Mouse (Mus musculus) c-Kit-positive CD71-positive TER-119-negative erythroid progenitor cells, embryonic 14.5 days (primary cell): Measurements from ENCODE around the gene Coq4.

ENCODE experiments used
- DNase-seq: peaks from one replicate; pipeline ENCODE4 v3.0.0-alpha.2; 2013; ENCODE audit warnings: low read depth

Gene Coq4

DNA sequence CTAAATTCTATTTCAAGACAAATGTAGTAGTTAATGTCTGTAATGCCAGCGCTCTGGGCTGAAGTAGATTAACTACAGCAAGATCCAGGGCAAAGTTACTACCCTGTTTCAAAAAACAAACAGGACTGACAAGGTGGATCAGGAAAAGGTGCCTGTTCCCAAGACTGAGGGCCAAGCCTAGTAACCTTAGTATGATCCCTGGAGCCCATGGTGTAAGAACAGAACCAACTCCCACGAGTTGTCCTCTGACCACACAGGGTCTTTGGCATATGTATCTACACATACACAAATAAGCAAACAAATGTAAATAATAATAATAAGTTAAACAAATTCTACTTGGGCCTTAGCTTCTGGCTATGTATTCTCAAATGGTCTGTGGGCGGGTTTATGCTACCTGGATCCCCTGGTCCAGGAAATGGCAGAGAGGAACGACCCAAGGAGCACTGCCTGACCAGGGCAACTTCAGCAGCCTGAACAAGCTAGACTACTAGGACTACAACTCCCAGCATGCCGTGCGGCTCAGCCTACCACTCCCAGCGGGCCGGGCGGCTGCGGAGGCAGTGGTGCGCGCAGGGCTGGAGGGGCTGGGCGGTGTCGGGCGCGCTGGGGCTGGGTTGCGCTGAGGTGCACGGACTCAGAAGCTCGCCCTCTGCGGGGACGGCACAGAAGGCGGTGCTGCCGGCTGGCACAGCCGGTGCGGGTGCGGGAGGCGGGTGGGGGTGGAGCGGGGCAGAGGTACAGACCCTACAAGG, 15.0 kb downstream of the Coq4 start, which contains the start of gene Slc27a4:
TSS of gene Slc27a4 (plus strand) at position 560 of the 752 bp plus-strand sequence.
- peak; percentile 85 for DNase-seq

DNA sequence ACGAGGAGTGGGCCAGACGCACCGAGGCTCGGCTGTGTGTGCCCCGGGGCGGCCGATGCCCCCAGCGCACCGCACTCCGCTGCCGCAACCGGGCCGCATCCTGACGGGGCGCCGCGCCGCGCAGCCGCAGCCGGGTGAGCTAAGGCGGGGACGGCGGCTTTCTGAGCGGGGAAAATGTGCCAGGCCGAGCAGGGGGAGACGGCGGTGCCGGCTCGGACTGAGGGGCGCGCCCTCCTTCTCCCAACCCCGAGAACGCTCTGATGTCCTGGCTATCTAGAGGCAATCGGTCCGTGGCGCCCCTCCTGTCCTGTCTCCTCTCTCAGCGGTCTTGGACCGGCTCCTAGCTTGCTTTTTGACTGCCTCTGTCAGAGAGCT, 15.5 kb downstream of the Coq4 start:
- no peak for DNase-seq

DNA sequence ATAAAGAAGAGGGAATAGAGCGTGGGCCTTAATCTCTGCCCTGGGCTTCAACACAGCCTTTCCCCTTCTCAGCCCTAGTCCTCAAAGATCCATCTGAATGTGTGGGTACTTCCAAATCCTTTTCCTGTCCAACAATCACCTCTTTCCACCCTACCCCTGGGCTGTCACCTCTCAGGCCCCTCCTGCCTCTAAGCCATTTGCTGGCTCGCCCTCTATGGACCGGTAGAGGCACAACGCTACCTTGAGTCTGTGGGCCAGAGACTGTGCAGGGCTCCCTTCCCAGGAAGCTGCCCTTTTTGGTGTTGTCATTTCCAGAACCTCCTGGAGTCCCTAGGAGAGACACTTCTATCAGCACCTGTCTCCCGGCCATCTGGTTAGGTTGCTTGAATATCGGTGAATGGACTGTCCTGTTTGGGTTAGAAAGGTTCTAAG, 16.1 kb downstream of the Coq4 start:
- no peak for DNase-seq

DNA sequence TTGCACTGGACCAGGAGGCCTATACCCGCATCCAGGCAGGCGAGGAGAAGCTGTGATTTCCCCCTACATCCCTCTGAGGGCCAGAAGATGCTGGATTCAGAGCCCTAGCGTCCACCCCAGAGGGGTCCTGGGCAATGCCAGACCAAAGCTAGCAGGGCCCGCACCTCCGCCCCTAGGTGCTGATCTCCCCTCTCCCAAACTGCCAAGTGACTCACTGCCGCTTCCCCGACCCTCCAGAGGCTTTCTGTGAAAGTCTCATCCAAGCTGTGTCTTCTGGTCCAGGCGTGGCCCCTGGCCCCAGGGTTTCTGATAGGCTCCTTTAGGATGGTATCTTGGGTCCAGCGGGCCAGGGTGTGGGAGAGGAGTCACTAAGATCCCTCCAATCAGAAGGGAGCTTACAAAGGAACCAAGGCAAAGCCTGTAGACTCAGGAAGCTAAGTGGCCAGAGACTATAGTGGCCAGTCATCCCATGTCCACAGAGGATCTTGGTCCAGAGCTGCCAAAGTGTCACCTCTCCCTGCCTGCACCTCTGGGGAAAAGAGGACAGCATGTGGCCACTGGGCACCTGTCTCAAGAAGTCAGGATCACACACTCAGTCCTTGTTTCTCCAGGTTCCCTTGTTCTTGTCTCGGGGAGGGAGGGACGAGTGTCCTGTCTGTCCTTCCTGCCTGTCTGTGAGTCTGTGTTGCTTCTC, 28.5 kb downstream of the Coq4 start:
- DNase-seq = no peak

DNA sequence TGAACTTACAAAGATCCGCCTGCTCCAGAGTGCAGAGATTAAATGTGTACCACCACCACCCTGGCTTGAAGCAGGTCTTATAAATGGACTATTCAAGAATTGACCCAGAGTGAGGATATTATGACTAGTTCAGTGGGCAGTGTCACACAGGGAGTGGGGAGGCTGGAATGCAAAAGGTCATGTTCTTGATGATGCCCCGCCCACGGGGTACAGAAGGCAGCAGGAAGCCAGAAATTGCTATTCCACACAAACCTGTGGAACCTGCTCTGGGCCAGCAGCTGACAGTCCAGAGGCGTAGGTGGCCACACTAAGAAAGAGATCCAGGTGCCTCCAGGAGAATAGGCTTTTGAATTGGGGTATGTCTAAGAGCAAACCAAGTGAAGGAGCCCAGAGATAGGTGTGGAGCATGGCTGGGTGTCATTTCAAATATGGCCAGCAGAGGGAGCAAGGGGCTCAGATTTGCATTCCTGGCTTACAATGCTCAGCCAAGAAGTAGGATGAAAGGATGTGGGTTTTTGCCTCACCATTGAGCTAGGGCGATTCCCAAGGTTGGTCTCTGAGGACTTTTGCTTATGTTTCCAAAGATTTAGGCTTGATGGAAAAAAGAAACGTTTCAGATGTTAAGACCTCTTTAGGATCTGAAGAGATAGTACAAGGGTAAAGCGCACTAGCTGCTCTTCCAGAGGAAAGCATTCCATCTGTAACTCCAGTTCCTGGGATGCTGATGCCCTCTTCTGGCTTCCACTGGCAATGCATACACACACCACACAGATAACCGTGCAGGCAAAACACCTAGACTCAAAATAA, 30.3 kb downstream of the Coq4 start:
- peak; percentile 68 for DNase-seq

DNA sequence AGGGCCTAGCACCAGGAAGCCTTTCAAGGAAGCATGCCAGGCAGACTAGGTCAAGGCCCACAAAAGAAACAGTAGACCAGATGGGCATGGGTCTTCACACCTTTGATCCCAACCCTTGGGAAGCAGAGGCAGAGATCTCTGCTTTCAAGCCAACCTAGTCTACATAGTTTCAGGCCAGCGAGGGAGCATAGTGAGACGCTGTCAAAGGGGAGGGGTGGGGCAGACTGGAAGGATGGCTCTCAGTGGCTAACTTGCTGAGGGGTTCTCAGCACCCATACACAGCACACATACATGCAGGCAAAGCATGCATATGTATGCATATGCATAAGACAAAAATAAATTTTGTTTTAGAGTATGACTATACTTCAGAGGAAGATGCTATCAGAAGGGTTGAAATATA, 32.1 kb downstream of the Coq4 start:
- DNase-seq = no peak

DNA sequence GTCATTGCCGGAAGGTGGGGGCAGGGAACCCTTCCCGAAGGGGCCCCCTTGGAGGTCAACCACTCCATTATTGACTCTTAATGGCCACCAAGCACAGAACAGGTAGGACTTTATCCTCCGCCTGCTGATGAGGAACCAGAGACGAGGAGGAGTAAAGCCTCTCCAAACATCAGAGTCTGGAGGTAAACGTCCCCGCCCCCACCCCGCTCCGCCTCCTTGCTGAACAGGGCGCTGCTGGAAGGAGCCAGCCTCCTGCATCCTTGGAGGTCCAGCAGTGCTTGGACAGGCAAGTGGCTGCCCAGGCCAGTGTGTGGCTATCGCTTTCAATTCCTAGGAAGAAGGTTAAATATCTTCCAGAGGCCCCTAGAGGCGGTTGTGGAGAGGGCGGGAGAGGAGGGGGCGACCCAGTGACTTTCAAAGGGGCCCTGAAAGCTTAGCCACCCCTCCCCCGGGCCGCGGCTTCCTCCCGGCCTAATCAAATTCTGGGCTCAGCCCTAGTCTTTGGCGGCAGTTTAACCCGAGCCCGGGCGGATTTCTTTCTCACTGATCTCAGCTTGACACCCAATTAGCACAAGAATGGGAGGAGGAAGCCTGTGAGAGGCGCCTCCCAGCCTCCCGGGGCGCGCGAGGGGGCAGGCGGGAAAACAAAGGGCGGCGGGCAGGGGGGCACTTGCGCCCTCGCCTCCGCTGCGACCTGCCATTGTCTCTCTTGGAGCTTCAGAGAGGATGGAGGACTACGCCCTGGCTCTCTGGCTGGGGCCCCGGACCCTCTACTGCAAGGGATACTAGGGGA, 32.9 kb downstream of the Coq4 start, which contains the start of gene Urm1:
TSS of gene Urm1 (plus strand) at position 51 of the 793 bp plus-strand sequence.
- DNase-seq = peak; percentile 56

DNA sequence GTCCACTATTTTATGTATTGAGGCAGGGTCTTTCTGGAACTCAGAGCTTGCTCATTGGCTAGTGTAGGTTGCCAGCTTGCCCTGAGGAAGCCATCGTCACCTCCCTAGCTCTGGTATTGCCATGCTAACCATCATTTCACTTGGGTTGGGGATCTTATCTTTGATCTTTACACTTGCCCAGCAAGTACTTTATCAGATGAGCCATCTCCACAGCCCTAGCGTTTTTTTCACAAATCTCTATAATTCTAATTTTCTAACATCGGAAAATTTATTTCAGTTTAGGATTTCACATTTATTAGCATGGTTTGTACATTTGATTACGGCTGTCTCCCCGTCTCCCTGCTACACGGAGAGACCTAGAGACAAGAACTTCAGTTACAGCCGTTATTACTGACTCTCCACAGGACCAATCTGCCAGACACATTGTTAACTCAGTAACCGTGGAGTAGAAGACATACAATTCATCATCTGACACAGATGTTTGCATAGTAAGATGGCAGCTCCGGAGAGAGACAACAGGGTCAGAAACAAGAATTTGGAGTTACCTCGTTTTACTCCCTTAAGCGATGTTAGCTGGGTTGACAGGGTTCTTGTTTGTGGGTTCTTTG, 39.1 kb downstream of the Coq4 start:
- no peak for DNase-seq

DNA sequence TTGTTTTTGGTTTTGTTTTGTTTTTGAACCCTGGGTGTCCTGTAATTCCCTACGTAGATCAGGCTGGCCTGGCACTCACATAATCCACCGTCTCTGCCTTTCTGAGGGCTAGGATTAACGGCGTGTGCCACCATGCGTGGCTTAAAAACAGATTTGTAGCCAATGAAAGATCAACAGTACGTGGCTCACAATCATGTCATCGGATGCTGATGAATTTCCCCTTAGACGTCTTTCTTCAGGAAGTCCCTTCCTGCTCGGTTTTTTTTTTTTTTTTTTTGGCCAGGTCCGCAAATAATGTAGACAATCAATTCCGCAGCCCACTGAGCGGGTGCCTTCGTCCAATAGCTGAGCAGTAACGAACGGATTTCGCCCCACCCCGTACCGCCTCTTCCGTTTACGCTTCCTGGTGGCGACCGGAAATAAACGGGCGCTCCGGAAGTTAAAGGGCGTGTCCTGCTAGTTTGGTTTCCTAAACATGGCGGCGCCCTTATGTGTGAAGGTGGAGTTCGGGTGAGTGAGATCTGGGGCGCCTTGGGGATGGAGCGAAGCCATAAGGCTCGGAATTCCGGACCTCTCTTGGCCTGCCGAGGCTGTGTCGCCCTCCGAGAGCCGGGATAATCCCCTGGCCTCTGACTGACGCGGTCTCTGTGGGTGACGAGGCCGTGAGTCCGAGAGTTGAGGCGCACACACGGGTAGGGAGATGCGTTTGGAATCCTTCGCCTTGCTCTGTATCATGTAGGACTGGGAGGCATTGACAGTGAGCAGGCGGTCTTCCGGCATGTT, 39.8 kb downstream of the Coq4 start:
- DNase-seq = peak; percentile 97

DNA sequence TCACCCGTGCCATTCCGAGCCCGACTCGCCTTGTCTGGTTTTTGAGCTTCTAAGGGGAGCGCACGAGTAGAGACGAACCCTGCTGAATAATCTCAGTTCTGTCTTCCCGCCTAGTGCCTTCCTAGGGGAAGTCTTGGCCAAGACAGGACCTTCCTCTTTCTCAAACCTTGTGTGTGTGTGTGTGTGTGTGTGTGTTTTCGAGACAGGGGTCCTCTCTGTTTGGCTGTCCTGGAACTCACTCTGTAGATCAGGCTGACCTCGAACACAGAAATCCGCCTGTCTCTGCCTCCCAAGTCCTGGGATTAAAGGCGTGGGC, 40.4 kb downstream of the Coq4 start:
- DNase-seq = no peak

DNA sequence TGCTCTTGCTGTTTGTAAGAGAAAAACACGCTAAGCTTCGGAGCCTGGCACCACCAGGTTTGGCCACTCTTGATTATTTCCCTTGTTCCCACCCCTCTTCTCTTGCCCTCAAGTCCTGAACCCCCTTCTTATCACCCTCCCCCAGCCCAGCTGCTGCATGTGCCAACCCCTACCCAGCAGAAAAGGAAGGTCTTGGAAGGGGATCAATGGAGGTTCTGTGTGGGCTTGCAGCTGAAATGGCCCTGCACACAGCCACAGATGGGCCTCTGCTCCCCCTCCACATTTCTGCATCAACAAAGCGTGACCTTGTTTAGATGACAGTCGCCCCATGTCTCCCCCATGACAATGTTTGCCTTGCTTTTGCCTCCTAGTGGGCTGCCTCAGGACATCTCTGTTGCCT, 43.8 kb downstream of the Coq4 start:
- DNase-seq = no peak

DNA sequence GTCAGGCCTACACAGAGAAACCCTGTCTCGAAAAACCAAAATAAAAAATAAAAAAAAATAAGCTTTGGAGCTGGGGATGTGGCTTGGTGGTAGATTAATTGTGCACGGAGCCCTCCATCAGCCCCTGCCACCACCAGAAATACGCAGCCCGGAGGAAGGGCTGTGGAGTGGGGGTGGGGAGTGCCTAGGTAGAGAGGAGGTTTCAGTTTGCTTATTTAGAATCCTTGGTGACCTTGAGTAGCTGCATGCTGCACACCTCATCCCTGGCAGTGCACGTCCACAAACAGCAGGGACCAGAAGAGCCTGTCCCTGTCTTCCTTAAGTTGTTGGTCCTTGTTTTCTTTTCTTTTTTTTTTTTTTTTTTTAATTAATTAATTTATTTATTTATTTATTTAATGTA, 46.5 kb downstream of the Coq4 start:
- no peak for DNase-seq

DNA sequence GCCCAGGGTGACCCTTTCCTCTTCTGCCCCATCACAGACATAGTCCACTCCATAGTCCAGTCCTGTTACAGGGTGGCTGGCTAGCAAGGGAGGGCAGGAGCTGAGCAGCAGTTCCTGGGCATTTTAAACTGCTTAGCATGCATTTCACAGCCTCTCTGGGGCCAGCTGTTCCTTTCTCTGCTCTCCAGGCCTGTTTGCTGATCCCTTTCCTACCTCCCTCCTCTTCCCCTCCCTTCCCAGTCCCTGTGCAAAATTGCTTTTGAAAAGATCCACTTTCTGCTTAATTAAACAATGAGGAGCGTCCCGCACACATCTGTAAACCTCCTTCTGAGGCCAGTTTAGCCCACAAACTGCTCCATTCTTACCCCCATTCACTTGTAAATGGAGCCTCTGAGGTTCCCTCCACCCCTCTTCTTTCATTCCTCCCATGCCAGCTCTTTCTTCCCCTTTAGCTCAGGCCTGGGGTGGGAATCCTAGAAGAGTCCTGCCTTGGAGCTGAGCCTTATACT, 48.2 kb downstream of the Coq4 start:
- no peak for DNase-seq

DNA sequence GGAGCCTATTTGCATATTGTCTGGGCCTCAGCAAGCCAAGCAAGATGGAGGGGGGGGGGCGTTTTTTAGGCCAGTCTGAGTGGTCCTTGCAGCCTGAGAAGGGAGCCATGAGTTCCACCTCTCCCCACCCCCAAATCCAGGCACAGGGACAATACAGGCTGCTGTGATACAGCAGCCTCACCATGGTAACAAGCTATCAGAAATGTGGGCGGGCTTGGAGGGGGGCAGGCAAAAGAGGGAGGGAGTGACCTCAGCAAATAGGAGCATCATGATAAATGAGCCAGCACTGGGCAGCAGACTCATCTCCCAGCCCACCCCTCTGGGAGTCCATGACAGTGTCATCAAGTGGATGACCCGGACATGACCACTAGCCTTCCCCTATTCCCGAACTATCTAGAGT, 52.2 kb downstream of the Coq4 start:
- DNase-seq = no peak

DNA sequence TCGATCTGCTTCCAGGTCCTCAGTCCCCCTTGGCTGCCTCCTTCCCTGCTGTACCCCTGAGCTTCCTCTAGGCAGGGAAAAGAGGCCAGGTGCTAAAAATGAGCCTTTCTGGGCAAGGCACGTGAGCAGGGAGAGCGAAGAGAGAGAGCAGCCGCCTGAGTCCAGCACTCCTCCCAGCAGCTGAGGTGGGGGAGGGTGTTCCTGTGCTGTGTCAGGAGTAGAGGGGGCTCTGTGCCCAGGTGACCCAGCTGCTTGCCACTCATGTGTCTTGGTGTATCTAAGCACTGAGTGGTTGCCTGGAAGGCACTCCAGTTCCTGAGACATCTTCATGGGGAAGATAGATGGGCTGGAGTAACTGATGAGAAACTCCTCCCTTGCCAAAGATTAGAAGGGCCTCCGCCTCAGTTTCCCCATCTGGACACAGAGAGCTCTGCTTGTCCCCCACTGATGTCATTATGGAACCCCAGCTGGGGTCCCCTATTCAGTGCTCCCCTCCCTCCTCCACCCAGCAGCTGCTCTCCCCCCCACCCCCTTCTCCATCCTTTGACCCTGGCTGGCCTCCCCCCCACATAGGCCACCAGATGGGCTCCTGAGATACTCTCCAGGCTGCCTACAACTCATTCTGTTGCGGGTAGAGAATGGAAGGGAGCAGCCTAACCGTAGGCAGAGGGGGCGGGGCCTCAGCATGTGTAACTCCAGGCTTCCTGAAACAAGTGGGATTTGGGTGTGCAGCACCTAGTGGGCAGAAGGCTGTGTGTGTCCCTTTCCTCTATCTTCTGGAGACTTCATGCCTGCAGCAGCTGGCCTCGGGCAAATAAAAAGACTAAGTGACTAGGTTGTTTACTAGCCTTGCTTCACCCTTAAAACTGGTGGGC, 56.2 kb downstream of the Coq4 start:
- no peak for DNase-seq

DNA sequence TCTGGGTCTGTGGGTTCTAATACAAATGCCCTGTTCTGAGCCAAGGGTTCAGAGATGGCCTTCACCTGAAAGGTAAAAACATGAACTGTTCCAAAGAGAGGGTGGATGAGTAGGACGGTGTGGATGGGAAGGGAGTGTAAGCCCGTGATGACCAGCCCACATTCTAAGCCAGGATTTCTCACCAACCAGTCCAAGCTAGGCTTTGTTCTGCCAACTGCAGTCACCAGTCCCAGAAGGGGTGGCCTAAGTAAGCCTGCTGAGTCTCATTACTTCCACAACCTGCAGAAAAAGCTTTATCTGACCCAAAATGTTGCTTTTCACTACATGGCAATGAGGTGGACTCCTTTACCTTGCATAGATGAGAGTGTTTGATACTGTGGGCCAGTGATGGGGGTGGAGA, 56.8 kb downstream of the Coq4 start:
- DNase-seq = no peak

DNA sequence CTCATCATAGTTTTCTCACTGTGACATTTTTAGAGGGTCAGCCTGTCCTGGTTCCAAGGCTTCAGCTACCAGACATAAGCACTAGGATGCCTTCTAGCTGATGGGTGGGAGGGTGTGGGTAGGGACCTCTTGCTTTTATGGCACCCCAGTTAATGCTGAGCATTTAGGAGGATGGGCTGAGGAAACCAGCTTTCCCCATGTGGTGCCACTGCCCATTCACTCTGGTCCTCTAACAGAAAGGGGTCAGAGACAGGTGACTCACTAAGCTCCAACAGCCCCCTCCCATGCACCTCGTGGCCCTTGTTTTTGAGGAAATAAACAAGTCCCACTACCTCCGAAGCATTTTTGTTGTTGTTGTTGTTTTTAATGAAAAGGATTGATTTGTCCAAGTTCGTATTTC, 57.4 kb downstream of the Coq4 start:
- DNase-seq = no peak

DNA sequence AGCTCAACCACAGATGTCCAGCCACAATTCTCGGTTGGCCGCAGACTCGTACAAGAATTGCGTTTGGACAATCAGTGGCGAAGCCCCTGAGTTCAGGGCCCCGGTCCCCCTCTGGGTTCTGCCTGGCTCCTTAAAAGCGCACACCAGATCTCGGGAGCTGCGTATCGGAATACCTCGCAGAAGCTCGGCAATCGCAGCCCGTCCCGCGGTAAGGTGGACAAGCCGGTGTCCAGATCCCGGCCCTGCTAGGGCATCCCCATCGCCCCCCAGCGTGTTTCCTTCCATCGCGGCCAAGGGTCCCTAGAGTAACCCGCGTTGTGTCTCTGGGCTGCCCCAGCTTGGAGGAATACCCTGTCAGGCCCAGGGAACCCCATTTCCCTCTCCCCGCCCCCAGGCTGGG, 58.3 kb downstream of the Coq4 start:
- no peak for DNase-seq

DNA sequence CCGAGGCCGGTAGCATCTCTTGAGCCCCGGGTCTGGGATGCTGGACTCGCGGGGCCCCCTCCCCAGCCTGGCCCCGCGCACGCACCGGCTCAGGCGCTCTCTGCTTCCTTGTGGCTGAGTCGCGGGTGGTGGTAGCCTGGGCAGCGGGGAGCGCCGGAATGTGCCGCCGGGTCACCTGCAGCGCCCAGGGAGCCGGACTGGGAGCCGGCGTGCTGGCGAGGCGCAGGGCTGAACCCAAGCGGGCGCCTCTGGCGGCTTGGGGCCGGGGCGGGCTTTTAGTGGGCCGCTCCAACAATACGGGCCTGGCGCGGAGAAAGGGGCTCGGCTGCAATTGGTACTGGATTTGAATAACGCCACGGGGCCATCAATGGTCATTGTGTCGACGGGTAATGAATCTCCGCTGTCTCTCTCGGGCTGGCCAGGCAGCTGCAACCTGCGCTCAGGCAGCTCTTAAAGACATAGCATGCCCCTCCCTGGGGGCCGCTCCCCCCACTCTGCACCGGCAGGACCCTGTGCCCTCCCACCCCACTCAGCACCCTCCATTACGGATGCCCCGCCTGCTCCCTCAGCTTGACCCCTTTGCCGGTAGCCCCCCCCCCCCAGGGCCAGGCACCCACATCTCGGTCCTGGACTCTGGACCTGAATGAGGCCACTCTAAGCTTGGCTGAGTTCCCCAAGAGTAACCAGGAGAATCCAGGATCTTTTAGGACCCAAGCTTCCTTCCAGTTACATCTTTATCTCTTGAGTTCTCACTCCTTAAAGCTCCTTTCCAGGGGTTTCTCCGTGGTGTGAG, 59.0 kb downstream of the Coq4 start:
- no peak for DNase-seq
